Mouse (Mus musculus): Measurements from ENCODE around the gene Gpc3. TPM values are rescaled to one million over a fixed set of nuclear protein-coding genes. Genes with fewer than 3 reads are reported as not detected.
"Not testable (repeated sequence)": the region's sequence is repeated elsewhere in the genome, so short reads cannot be mapped to it uniquely, and the experiment has no call there.

Gpc3 gene
- total RNA-seq, 1 experiment from 2014 or later: 1.8 TPM

- no peak for ATAC-seq (replicated peaks in 1 of 2; ENCODE audit: insufficient read depth in 1 of 2, low FRiP score in 2 of 2, low TSS enrichment in 1 of 2, low read depth in 1 of 2, poor library complexity in 2 of 2, severe bottlenecking in 2 of 2)
Observed at GRCm38 (mm10) chrX:52261546-52261945, 352.2 kb downstream of the Gpc3 start.

- ATAC-seq (replicated peaks in 1 of 2; ENCODE audit: insufficient read depth in 1 of 2, low FRiP score in 2 of 2, low TSS enrichment in 1 of 2, low read depth in 1 of 2, poor library complexity in 2 of 2, severe bottlenecking in 2 of 2): not testable (repeated sequence)
Observed at GRCm38 (mm10) chrX:52259771-52260170, 354.0 kb downstream of the Gpc3 start.

DNA sequence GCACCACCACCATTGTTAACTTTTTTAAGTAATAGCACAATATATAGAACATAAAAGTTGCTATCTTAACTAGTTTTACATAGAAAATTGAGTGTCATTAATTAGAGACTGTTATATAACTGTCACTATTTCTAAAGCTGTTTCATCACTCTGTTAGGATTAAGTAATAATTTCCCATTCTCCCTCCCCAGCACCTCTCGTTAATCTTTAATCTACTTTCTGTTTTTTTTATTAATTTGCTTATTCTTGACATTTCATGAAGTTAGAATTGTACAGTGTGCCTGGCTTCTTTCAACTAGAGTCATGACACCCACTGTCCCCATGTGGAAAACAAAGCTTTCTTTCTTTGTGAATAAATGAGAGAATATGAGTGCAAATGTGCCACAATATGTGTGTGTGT, 359.2 kb downstream of the Gpc3 start:
- ATAC-seq (replicated peaks in 1 of 2; ENCODE audit: insufficient read depth in 1 of 2, low FRiP score in 2 of 2, low TSS enrichment in 1 of 2, low read depth in 1 of 2, poor library complexity in 2 of 2, severe bottlenecking in 2 of 2): no peak

DNA sequence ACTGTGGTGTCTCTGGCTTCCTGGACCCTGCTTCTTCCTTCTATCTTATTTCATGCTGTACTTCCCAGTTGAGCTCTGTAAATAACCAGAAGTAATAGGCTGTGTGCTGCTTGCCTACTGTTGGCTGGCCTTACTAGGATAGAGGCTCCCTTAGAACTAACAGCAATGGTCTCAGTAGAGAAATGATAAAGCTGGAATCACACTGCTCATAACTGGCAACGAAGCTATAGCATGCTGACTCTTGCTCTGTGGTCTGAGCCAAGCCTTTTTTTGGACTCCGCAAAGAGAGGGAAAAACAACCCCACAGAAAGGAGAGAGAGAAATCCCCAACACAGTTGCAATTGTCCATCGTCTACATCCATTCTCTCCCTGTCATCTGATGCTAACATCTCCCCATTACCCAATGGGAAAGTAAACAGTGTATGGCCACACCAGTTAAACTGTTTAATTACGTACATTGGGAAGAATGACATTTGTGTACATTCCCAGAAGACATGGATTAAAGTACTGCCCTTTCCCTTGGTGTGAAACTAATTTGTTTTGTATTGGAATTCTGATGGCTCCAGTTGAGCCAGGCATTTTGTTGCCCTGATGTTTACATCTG, 368.0 kb downstream of the Gpc3 start:
- no peak for ATAC-seq (replicated peaks in 1 of 2; ENCODE audit: insufficient read depth in 1 of 2, low FRiP score in 2 of 2, low TSS enrichment in 1 of 2, low read depth in 1 of 2, poor library complexity in 2 of 2, severe bottlenecking in 2 of 2)

- no peak for ATAC-seq (replicated peaks in 1 of 2; ENCODE audit: insufficient read depth in 1 of 2, low FRiP score in 2 of 2, low TSS enrichment in 1 of 2, low read depth in 1 of 2, poor library complexity in 2 of 2, severe bottlenecking in 2 of 2)
Observed at GRCm38 (mm10) chrX:52237470-52237869, 376.3 kb downstream of the Gpc3 start.

DNA sequence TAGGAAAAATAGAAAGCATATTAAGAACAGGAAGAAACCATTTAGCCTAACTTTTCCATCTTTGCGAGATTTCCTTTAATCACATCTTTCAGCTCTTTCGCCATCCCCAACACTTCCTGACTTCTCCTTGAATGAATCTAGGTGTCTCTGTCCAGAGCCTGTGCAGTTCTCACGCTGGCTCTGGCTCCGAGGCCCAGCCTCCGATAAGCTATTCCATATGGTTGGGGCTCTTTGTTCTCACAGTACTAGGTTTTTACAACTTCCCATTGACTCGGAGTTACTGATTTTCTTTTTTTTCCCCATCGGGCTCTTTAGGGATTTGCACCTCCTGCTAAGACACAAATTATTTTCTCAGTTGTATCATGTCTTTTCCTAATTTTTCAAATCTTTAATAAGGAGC, 381.8 kb downstream of the Gpc3 start:
- ATAC-seq (replicated peaks in 1 of 2; ENCODE audit: insufficient read depth in 1 of 2, low FRiP score in 2 of 2, low TSS enrichment in 1 of 2, low read depth in 1 of 2, poor library complexity in 2 of 2, severe bottlenecking in 2 of 2): no peak

DNA sequence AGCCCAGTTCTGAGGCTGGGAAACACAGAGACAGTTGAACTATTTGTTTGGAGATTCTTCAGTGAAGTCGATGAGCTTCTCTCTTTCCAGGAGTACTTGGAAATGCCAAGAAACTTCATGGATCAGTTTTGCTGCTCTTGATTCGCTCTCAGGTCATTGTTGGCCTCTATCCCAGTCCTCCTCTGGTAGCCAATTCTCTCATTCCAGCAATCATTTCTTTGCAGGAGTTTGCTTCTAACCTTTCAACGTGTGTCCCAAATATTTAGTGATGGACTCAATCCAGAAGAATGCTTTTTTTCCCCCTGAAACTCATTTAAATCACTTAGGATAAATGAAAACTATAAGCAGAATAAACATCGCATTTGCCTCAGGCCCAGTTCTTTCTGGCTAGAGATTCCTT, 383.0 kb downstream of the Gpc3 start:
- ATAC-seq (replicated peaks in 1 of 2; ENCODE audit: insufficient read depth in 1 of 2, low FRiP score in 2 of 2, low TSS enrichment in 1 of 2, low read depth in 1 of 2, poor library complexity in 2 of 2, severe bottlenecking in 2 of 2): no peak

Other genes with a start within 250 kb of the Gpc3 start
- 0.25 and 1.3 TPM in 2 replicates for gene Ccdc160, start 177.2 kb upstream of the Gpc3 start, total RNA-seq (2017)

Data from hematopoietic stem cell, adult 5-6 weeks (primary cell).